Mouse (Mus musculus) right cerebral cortex, adult 2 months (tissue): Measurements from ENCODE around the gene Fbxo6.
A peak's percentile ranks its signal among the peaks of the same experiment; 100 is the strongest.
"Not testable (repeated sequence)": the region's sequence is repeated elsewhere in the genome, so short reads cannot be mapped to it uniquely, and the experiment has no call there.

ENCODE experiments used
- DNase-seq, 2 experiments: peaks; one replicate each; pipeline ENCODE4 v3.0.0; 2021 to 2022; ENCODE audit warnings: low spot score in 2 of 2

Gene Fbxo6

DNA sequence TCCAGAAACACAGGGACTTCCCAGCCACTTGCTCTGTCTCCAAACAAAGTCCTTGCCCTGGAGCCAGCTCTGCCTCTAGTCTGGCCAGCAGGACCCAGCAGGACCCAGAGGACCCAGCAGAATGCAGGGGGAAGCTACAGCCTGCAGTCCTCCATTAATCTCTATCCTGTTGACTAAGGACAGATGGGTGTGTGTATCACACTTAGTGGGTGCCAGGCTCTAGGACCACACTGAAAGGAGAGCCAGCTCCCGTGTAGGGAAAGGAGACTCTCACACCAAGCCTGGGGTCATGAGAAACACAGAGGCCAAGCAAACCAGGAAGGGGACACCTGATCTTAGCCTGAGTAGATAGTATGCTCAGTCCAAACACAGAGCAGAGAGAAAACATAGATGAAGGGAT, 23.7 kb downstream of the Fbxo6 start:
- DNase-seq, result no peak

DNA sequence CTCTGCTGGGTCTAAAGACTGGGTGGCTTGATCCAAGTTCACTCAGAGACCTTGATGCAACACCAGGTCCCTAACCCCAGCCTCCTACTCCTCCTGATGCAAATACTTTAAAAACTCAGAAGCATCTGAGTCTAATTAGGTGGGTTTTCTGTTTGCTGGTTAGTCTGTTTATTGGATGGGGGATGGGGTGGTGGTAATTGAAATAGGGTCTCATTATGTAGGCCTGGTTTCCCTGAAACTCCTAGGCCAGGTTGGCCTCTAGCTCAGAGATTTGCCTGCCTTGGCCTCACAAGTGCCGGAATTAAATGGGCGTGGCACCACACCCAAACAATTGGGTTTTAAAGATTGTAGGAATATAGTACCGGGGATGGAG, 29.3 kb downstream of the Fbxo6 start:
- no peak for DNase-seq

DNA sequence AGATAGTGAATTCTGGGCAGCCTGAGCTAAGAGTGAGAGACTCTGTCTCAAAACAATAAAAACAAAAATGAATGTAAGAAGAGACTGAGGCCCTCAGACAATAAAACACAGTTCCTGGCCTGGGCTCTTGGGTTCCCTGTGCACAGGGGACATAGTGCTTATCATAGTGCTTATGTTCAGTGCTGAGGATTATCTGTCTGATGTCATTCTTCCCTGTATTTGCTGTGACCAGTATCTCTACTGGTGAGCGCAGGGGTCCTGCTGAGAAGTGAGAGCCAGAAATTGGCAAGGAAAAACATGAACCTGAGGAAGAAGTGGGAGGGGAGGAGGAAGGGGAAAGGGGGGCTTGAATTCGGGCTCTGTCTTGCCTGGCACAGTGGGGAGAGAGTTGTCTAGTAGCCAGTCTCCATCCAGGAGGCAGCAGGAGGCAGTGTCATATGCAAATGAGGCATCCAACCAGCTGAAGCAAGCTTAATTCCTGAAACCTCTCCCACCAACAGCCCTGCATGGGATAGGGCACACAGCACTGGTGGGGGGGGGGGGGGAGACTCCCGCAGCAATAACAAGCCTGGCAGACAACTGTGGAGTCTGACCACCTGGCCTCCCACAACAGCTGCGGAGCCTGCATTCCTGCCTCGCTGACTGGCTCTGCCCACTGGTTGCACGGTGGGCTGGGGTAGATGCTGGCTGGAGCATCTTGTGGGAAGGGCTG, 29.8 kb downstream of the Fbxo6 start:
- DNase-seq, result no peak

DNA sequence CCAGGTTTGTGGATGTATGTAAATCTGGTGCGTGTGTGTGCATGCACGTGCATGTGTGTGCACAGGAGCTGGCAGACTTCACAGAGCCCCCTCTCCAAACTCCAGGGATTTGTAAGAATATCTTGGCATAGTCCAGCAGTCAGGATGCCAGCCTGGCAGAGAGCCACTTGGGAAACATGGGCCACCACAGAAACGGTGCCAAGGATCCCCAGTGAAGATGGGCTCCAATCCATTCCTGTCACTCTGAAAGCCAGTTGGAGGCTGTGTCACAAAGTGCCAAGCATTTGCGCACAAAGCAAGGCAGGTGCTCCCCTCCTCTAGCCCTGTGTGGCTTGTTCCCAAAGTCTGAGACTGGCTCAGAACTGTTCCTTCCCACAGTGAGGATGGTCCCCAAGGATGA, 30.6 kb downstream of the Fbxo6 start:
- DNase-seq, result peak in 1 of 2 experiments; percentile 32

DNA sequence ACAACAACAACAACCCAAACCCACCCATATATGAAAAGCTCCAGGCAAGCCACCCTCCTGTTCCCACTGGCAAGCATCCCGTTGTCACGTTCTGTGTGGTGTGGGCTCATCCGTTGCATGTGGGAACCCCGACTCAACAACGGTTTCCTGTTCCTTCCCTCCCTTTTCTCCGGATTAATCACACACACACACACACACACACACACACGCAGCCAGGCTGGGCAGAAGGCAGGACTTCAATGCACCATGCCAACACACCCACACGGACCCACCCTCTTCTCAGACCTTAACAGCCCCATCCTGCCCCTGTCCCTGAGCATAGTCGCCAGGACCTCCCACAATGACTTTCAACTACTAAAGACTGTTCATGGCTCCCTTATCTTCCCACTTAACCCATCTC, 31.4 kb downstream of the Fbxo6 start:
- DNase-seq, result no peak

DNA sequence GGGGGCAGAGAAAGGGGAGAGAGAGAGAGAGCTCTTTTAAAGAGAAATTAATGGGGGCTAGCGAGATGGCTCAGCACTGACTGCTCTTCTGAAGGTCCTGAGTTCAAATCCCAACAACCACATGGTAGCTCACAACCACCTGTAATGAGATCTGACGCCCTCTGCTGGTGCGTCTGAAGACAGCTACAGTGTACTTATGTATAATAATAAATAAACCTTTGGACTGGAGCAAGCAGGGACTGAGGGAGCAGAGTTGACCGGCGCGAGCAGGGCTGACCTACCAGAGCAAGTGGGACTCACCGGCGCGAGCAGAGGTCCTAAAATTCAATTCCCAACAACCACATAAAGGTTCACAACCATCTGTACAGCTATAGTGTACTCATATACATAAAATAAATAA, 32.4 kb downstream of the Fbxo6 start:
- DNase-seq, result not testable (repeated sequence)

DNA sequence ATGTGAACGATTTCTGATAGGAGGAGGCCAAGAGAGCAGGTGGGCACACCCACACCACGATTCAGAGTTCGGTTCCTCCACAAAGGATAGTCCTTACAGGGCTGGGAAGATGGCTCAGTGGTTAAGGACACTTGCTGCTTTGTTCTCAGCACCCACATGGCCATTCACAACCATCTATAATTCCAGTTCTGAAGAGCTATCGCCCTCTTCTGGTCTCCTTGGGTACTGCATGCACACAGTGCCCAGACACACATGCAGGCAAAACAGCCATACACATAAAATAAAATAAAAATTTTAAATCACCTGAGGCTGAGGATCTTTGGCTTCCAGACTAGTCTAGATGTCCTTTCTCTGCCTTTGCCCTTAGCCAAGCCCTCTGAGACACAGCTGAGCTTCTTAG, 34.5 kb downstream of the Fbxo6 start:
- DNase-seq, result no peak

DNA sequence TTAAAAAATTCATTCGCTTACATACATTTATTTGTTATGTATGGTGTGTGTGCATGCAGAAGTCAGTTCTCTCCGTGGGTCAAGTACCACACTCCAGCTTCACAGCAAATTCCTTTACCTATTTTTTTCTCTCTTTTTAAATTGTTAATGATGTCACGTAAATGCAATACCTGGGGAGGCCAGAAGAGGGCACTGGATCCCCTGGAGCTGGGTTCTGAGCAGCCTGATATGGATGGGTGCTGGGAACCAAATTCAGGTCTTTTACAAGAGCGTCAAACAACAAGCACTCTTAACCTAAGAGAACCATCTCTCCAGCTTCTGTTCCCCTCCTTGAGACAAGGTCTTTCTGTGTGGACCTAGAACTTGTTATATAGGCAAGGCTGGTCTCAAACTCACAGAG, 35.3 kb downstream of the Fbxo6 start:
- DNase-seq, result no peak

DNA sequence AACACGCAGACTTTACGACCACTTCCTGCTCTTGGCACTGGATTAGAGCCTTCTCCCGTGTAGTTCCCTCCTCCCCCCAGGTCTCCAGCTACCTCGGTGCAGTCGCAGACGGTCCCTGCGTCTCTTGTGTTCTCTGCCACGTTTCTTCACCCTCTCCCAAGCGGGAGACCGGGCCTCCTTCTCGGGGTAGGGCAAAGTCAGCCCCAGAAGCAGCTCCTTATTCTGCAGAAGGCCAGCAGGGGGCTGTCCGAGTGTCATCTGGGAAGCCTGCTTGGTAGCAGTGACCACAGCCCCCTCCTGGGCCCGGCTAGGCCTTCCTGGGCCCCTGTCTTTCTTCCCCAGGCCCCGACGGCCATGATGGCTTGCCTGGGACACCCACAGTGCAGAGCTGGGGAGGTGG, 36.5 kb downstream of the Fbxo6 start:
- DNase-seq, result no peak

DNA sequence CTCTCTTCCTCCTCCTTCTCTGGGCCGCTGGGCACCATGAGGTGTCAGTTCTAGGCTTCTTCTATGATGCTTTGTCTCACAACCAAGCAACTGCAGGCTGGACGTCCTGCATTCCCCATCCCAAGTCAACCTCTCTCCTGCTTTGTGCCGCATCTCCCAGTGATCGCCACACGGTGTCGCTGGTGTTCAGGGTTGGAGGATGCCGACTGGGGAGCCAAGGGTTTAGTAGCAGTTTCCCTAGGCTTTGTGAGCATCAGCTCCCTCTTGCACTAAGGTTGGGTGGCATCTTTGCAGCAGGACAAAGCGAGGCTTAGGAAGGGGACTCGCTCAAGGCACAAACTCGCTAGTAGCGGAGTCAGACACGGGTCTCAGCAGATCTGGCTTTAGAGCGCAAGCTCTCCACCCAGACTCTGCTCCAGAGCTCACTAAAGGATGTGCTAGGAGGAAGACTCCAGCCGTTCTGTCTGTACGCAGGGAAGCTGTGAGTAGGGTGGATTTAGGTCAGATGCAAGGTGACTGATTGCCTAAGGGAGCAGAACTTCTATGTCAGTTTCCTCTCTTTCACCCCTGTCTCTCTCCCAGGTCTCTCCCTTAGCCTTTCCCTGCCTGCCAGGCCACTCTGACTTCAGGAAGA, 37.1 kb downstream of the Fbxo6 start:
- peak; percentile 78 to 92 for DNase-seq

DNA sequence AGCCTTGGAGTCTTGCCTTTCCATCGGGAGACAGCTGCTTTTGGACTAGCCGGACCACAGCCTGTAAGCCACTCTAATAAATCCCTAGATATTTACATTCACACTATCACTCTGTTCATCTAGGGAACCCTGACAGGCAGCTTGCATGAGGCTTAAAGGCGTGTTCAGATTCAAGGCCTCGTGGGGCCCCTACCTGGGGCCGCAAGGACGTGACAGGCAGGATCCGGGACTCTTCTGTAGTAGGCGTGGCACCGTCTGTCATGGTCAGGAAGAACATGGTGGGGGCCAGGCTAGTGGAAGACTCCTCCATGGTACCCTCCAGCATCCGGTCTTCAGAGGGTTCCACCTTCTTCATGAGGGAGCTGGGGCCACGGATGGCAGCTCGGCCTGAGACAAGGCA, 39.4 kb downstream of the Fbxo6 start:
- no peak for DNase-seq

DNA sequence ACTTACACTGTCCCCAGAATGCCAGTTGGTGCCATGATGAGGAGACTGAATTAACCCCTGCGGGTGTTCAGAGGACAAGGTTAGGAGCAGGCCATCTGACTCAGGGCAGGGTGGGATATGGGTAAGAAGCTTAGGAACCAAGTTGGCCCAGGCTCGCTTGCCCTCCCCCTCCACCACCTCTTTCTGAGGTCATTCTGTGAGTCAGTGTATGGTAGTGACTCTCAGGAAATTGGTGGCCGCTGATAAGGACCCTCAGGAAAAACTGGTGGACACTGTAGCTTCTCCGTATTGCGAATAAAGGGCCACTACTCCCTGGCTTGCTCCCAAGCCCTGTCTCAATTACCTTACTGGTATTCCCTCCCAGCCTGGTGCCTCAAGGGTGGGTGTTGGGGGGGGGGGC, 42.7 kb downstream of the Fbxo6 start:
- no peak for DNase-seq

DNA sequence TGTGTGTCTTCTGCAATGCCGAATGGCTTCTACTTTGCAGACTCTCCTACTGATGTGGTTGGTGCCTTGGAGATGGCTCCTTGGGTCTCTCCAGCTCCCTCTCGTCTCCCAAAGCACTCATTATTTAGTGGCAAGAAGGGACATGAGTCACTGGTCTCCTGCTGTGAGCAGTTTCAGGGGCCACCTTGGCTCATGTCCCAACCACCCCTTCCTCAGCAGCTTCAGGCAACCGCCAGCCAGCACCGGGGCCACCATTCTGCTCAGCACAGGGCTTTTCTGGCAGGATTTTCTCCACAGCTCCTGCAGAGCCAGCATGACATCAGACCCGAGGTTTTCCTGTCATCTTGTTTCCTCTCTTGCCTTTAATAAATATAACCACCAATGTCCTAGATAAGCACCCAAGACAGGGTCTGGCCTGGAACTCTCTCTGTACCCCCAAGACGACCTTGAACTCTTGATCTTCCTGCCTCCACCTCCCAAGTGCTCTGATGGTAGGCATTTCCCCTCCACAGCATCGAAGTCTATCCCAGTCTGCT, 43.3 kb downstream of the Fbxo6 start:
- no peak for DNase-seq

DNA sequence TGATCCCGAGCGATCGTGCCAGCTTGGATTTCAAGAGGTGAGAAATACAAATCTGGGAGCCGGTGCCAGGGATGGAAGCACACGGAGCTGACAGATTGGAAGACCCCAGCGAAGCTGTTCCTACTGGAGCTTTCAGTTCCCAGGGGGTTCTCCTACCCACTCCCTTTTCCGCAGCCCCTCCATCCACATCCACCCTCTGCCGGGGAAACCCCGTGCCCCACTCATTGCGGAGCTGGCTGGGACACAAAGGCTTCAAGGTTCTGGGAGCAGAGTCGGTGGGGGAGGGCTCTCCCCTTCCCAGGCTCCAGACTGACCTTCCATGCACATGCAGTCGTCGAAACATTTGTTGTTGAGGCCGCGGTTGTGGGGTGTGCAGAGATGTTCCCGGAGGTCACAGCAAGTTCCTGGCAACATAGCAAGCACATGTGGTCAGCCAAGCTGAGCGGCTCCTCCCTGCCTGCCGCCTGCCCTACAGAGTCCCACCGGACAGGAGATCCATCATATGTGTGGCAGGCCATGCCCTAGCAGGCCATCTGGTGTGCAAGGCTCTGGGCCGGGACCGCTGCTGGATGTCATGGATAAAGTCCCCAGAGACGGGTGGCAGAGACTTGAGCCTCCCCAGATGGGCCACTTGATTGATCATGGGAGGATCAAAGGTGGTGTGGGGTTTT, 44.2 kb downstream of the Fbxo6 start:
- DNase-seq, result no peak

DNA sequence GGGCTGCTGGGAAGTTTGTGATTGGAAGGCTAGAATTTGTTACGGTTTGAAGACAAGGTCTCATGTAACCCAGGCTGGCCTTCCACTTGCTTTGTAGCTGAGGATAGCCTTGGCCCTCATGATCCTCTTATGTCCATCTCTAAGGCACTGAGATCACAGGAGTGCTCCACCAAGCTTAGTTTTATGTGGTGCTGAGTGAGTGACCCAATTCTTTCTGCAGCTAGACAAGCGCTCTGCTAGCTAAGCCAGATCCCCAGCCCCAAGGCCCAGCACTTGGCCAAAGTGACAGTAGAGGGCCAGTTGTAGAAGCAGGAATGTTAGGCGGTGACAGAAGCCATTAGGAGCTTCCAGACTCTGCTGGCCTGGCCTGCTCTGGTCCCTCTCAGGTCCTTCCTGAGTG, 47.8 kb downstream of the Fbxo6 start:
- no peak for DNase-seq

DNA sequence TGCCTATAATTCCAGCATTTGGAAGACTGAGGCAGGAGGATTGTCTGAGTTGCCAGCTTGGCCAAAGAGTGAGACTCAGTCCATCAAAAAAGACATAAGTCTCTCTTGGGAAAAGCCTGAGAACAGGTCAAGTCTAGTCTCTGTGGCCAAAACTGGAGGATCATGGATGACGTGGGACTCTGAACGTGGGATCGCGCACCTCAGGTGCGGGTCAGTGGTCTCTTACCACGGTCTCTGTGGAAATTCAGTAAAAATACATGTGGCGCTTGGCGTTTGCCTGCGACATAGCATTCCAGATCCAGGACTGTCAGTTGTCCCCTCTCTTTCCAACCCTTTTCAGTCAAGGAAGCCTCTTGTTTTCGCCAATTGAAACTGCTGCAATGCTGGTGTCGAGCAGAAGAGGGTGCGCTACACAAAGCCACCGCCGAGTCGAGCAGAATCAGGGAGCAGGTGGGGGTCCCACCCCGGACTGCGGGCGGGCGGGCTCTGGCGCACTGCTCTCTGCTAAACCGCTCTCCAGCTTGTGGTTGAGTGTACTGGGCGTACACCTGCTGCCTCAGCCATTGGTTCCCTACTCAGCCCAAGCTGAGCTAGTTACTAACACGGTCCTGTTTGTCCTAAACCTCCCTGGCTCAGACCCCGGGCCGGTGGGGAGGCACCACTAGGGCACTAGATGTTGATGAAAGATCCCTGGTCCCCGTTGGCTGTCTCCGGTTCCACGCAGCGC, 50.0 kb downstream of the Fbxo6 start:
- peak; percentile 79 to 82 for DNase-seq

DNA sequence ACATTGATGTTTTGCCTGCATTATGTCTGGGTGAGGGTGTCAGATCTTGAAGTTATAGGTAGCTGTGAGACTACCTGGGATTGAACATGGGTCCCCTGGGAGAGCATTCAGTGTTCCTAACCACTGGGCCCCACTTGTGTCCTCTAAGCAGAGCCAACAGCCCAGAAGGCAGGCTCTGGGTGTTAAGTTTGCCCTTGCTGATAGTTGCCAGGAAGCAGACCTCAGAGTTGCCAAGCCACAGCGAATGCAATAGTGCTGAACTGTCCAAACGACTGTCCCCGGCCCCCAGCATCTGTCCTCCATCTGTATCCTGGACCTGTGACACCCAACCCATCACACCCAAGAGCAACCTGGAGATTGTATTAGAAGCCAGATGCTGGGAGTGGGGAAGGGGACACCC, 53.3 kb downstream of the Fbxo6 start:
- no peak for DNase-seq

DNA sequence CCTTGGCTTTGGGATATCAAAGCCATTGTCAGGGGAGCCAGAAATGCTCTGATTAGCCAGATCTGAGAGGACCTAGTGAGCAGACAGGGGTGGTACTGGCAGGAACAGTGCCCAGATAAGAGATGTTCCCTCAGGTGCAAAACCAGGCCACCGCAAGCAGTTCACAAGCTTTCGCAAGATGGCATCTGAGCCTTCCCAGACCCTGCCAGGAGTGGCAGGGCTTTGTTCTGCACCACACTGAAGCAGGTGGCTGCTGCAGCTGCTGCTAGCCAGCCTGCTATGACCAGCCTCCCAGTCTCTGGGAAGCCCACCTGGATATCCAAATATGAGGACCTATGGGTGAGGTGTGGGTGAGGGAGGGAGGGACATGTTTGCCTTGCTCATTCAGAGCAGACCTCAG, 54.0 kb downstream of the Fbxo6 start:
- no peak for DNase-seq
